Mouse (Mus musculus): ENCODE results near the gene 2010300C02Rik. TPM values are rescaled to one million over a fixed set of nuclear protein-coding genes. Genes with fewer than 3 reads are reported as not detected.
A peak's percentile ranks its signal among the peaks of the same experiment; 100 is the strongest.

2010300C02Rik gene
- polyA plus RNA-seq, 1 experiment from 2014 or later: 3.6 TPM

DNA sequence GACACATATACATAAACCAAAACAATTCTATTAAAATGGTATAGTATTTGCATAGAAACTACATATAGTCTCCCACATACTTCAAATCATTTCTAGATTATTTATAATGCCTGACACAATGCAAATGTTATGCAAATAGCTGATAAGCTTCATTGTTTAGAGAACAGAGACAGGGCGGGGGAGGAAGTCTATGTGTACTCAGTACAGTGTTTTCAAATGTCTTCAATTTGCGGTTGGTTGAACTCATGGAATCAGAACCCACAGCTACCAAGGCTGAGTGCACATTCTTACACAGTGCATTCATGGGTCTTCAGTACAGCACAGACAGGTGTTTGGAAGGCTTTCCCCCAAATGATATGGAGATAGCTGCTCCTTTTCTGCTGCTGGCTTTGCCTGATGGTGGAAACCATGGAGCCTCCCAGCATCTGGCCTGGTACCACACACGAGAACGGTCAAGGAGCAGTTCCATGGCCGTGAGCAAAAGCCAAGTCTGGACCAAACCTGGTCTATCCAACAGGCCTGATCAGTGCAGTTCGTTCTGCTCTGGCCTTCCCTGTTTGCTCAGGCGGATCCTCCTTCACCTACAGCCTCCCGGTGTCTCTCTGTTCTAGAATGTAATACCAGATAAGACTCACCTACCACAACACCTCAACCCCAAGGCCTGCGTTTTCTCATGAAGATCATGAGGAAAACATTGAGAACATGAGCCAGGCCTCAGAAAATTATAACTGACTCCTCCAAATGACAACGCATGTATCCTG lies 8.1 kb downstream of the 2010300C02Rik start:
- no peaks in the 10 kb centered on the region for H3K27me3 ChIP-seq
- ATAC-seq (peak; percentile 81), DNase-seq (ENCODE audit: low read depth, low spot score) (peak; percentile 34)
- in situ Hi-C loops (cut with MboI; ENCODE audit: low pct_unique_long_range_greater_than_20kb): loop anchor here (25.0 kb wide), 1 partner anchor 401 kb away; no protein-coding TSS in a partner anchor
- POLR2A ChIA-PET: no interaction called here
- no peak for TF ChIP-seq CTCF (IDR thresholded peaks at IDR 0.05)
- CTCF ChIA-PET: no interaction called here

DNA sequence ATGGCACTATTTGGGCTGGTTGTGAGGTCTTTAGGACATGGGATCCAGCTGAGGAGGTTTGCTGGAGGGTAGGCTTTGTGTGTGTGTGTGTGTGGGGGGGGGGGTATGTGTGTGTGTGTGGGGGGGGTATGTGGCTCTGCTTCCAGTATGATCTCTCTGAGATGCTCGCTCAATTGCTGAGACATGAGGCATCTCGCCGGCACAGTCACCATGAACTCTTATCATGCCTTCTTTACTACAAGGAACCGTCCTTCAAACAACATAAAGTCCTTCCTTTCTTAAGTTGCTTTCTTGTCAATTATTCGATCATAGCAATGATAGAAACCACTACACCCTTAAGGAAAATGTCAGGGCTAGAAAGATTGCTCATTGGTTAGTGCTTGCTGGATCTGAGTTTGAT lies 8.8 kb downstream of the 2010300C02Rik start:
- no peaks in the 10 kb centered on the region for H3K27me3 ChIP-seq
- no peak for DNase-seq (ENCODE audit: low read depth, low spot score)
- ChIA-PET CTCF (no interaction called here), POLR2A (no interaction called here)
- no peak for ATAC-seq
- TF ChIP-seq CTCF (IDR thresholded peaks at IDR 0.05): no peak
- in situ Hi-C loops (cut with MboI; ENCODE audit: low pct_unique_long_range_greater_than_20kb): loop anchor here (25.0 kb wide), 1 partner anchor 401 kb away; no protein-coding TSS in a partner anchor

DNA sequence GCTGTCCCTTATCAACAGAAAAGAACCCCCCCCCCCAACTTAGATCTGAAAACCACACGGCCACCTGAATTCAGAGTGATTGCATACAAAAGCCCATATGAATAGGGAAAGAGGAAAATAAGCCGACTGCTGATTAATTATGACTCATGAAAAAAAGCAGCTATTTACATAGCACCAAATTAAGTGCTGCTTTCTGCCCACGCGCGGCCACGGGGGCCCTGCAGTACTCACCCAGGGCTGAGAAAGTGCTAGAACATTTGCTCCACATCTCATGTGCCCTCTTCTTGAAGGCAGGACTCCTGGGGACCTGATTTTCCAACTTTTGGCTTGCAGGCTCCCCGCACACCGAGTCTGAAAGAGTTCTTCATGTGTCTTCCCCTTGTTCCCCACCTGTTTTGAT lies 10.1 kb downstream of the 2010300C02Rik start:
- TF ChIP-seq CTCF (IDR thresholded peaks at IDR 0.05): no peak
- DNase-seq (ENCODE audit: low read depth, low spot score) (no peak), ATAC-seq (no peak)
- H3K27me3 ChIP-seq: no peaks in the 10 kb centered on the region
- in situ Hi-C loops (cut with MboI; ENCODE audit: low pct_unique_long_range_greater_than_20kb): loop anchor here (25.0 kb wide), 1 partner anchor 403 kb away; no protein-coding TSS in a partner anchor
- POLR2A ChIA-PET: interaction anchor here (0.6 to 1.2 kb wide), 4 partner anchors 12 to 501 kb away, joined by 3 to 4 read pairs (median 4); no protein-coding TSS in a partner anchor
- CTCF ChIA-PET: no interaction called here

DNA sequence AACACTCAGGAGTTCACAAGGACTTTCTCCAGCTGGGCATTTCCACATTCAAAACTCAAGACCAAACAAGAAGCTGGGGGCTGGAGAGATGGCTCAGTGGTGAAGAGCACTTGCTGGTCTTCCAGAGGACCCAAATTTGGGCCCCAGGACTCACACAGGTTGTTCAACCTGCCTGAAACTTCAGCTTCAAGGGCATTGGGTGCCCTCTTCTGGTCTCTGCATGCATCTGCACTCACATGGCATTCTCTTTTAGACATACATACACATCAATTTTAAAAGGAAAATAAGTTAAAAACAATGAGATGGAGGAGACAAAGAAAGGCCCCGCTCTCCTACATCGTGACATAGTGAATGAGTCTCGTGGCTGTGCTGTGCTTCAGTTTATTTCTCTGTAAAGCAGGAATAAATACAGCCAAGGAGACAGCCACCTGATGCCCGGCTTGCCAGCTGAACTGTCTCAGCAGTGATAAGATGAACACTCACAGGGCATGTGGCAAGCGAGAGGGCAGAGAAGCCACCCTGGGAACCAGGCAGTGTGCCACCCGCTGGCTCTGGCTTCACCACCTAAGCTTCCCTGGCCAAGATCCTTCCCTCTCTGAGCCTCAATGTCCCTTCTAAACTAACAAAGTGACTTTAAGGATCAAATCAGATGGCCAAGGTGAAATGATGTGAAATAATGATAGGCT lies 11.5 kb downstream of the 2010300C02Rik start:
- in situ Hi-C loops (cut with MboI; ENCODE audit: low pct_unique_long_range_greater_than_20kb): loop anchor here (25.0 kb wide), 1 partner anchor 404 kb away; no protein-coding TSS in a partner anchor
- DNase-seq (ENCODE audit: low read depth, low spot score) (no peak), ATAC-seq (no peak)
- ChIA-PET POLR2A (interaction anchor here (1.2 to 1.7 kb wide), 2 partner anchors 17 to 18 kb away, joined by 3 to 4 read pairs; no protein-coding TSS in a partner anchor), CTCF (interaction anchor here (0.7 to 1.6 kb wide), 3 partner anchors 11 to 29 kb away, joined by 3 to 4 read pairs (median 4); no protein-coding TSS in a partner anchor)
- no peaks in the 10 kb centered on the region for H3K27me3 ChIP-seq
- no peak for TF ChIP-seq CTCF (IDR thresholded peaks at IDR 0.05)

DNA sequence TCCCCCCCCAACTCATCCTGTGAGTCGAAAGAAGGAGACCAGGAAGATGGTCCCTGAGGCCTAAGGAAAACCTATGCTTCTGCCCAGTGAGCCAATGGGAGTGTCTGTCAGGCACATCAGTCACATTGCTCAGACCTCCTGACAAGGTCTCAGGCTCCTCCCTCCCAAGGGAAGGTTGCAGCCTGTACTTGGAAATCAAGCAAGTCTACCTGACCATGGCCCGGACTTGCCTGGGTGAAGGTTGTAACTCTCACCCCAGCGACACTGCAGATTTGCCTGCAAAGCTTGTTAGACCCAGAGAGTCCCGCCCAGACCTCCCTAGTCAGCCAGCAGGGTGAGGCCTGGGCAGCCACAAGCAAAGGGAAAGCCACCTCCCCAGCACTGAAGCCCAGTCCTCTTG lies 17.6 kb downstream of the 2010300C02Rik start:
- ChIA-PET POLR2A (no interaction called here), CTCF (no interaction called here)
- no peaks in the 10 kb centered on the region for H3K27me3 ChIP-seq
- DNase-seq (ENCODE audit: low read depth, low spot score): no peak
- in situ Hi-C loops (cut with MboI; ENCODE audit: low pct_unique_long_range_greater_than_20kb): loop anchor here (25.0 kb wide), 1 partner anchor 410 kb away; no protein-coding TSS in a partner anchor
- no peak for TF ChIP-seq CTCF (IDR thresholded peaks at IDR 0.05)
- ATAC-seq: no peak

DNA sequence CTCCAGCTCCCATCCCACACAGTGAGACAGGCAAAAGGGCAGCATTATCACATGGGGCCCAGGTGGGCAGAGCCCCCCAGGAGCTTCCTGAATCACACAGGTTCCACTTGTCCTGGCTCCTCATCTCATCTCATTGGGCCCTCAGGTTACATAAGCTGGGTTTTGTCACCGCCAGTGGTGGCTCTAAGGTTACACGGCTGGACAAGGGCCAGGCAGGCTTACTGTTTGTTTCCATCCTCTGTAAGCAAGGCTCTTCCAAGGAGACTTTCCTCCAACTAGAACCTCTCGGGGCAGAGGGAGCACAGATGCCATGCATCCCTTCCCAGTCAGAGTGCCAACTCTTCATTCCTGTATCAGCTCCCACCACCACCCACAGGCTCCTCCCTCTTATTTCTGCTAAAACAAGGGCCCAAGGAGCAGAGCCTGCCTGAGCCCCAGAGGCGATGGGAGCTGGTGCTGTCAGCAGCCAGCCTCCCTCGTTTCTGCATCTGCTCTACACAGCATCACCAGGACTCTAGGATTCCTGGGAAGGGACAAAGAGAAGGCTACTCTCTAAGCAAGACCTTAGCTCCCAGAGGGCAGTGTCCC lies 20.9 kb downstream of the 2010300C02Rik start:
- ATAC-seq (no peak), DNase-seq (ENCODE audit: low read depth, low spot score) (no peak)
- no peaks in the 10 kb centered on the region for H3K27me3 ChIP-seq
- in situ Hi-C loops (cut with MboI; ENCODE audit: low pct_unique_long_range_greater_than_20kb): loop anchor here (25.0 kb wide), 1 partner anchor 288 kb away; the partner anchor contains the start of genes Eif5b and Txndc9
- POLR2A ChIA-PET: no interaction called here
- no peak for TF ChIP-seq CTCF (IDR thresholded peaks at IDR 0.05)
- CTCF ChIA-PET: interaction anchor here (1.1 kb wide), 1 partner anchor 12 kb away, joined by 3 read pairs; no protein-coding TSS in a partner anchor

DNA sequence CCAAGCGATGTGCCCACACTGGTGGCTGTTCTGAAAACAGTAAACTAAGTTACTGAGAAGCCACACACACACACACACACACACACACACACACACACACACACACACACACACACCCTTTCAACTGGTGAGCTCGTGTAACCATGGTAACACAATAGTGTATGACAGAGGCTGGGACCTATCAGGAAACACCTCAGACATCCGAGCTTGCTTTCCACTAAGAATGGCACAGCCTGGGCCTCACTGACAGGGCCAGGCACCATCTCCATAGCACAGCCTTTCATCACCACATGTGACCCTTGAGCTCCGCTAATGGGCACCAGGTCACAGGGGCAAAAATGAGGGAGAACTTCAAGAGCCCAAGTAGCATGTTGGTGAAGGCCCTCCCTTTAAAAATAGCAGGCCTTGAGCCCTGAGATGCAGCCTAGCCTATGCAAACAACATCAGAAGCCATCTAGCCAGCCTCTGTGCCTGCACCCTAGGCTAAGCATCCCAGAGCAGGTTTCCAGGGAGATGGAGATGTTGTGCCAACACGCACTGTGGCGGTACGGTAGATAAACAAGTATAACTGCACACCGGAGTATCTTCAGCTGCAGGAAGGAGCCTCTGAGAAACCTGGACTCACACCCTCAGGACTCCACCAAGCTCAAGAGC lies 21.6 kb downstream of the 2010300C02Rik start:
- in situ Hi-C loops (cut with MboI; ENCODE audit: low pct_unique_long_range_greater_than_20kb): loop anchor here (25.0 kb wide), 1 partner anchor 289 kb away; the partner anchor contains the start of genes Eif5b and Txndc9
- DNase-seq (ENCODE audit: low read depth, low spot score) (no peak), ATAC-seq (no peak)
- ChIA-PET CTCF (no interaction called here), POLR2A (interaction anchor here (0.7 kb wide), 1 partner anchor 11 kb away, joined by 4 read pairs; no protein-coding TSS in a partner anchor)
- TF ChIP-seq CTCF (IDR thresholded peaks at IDR 0.05): no peak
- H3K27me3 ChIP-seq: no peaks in the 10 kb centered on the region

DNA sequence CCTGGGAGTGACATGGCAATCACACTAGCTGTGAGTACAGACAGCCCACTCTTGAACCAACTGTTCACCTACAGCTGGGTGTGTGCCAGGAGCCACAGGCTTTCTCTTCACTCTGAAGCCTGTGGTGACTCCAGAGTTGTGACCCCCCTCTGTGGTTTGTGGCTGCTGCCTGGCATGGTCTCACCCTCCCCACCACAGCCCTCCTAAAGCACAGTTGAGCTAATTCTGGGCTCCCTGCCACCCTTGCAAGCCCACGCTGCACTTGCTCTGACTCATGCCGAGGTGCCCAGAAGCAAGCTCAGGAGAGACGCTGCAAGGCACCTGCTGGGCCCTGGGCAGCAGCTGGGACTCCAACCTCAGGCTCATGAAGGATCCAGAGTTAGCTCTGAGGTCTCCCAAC lies 23.0 kb downstream of the 2010300C02Rik start:
- no peaks in the 10 kb centered on the region for H3K27me3 ChIP-seq
- peak; percentile 90 for DNase-seq (ENCODE audit: low read depth, low spot score)
- CTCF ChIA-PET: interaction anchor here (1.1 to 1.4 kb wide), 2 partner anchors 9 to 18 kb away, joined by 3 to 4 read pairs; no protein-coding TSS in a partner anchor
- TF ChIP-seq CTCF (IDR thresholded peaks at IDR 0.05): no peak
- POLR2A ChIA-PET: no interaction called here
- peak; percentile 82 for ATAC-seq
- in situ Hi-C loops (cut with MboI; ENCODE audit: low pct_unique_long_range_greater_than_20kb): loop anchor here (25.0 kb wide), 1 partner anchor 290 kb away; the partner anchor contains the start of genes Eif5b and Txndc9

DNA sequence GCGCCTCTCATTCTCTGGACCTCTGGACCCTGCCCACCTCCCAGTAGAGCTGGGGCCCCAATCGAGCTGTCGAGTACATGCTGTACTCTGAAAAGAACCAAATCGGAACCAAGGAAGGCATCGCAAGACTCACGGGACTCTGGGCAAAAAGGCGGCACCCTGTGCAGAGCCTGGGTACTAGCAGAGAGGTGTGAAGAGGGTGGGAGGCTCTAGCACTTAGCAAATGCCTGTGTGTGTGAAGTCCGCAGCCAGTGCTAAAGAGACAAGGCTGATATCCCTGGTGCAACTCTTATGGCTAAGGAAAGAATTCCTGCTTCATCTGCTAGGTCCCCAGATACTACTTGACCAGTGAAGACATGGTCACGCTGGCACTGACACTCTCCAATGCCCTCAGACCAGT lies 24.2 kb downstream of the 2010300C02Rik start:
- in situ Hi-C loops (cut with MboI; ENCODE audit: low pct_unique_long_range_greater_than_20kb): loop anchor here (25.0 kb wide), 1 partner anchor 292 kb away; the partner anchor contains the start of genes Eif5b and Txndc9

DNA sequence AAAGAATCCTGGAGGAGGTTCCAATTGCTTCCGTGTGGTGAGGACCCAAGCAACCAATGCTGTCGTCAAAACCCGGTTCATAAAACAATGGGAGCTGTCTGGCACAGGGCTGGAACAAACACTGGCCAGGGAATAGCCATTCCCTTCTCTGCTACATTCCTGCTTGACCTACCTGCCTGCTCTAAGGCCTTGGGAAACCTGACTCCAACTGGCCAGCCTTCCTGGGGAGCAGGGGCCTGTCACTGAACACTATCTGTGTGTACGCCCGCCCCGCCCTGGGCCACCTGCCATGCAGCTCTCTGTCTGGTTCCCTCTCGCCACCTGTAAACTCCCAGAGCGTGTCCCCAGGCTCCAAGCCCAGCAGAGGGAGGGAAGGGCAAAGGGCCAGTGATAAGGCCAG lies 25.5 kb downstream of the 2010300C02Rik start:
- no peak for DNase-seq (ENCODE audit: low read depth, low spot score)
- in situ Hi-C loops (cut with MboI; ENCODE audit: low pct_unique_long_range_greater_than_20kb): loop anchor here (25.0 kb wide), 1 partner anchor 293 kb away; the partner anchor contains the start of genes Eif5b and Txndc9
- no peak for ATAC-seq
- H3K27me3 ChIP-seq: no peaks in the 10 kb centered on the region
- no peak for TF ChIP-seq CTCF (IDR thresholded peaks at IDR 0.05)
- ChIA-PET POLR2A (no interaction called here), CTCF (no interaction called here)

More for the DNA sequence above, 24.2 kb downstream of the 2010300C02Rik start:
- CTCF ChIA-PET: no interaction called here
- no peak for TF ChIP-seq CTCF (IDR thresholded peaks at IDR 0.05)
- DNase-seq (ENCODE audit: low read depth, low spot score) (no peak), ATAC-seq (peak; percentile 1)
- no peaks in the 10 kb centered on the region for H3K27me3 ChIP-seq
- POLR2A ChIA-PET: no interaction called here
